Mouse (Mus musculus) embryo, embryonic 10.5 days (tissue): ENCODE data around the gene Pp2d1.
"Not testable (repeated sequence)": the region's sequence is repeated elsewhere in the genome, so short reads cannot be mapped to it uniquely, and the experiment has no call there.

Source experiments
- DNase-seq: peaks from one replicate; pipeline ENCODE4 v3.0.0-alpha.2; 2015; ENCODE audit warnings: low spot score

Gene Pp2d1

GRCm38 (mm10) chr17:53539351-53539750 lies at the start of gene Pp2d1:
Gene Pp2d1, minus strand, starts transcription at chr17:53539451.
- DNase-seq = not testable (repeated sequence)

DNA sequence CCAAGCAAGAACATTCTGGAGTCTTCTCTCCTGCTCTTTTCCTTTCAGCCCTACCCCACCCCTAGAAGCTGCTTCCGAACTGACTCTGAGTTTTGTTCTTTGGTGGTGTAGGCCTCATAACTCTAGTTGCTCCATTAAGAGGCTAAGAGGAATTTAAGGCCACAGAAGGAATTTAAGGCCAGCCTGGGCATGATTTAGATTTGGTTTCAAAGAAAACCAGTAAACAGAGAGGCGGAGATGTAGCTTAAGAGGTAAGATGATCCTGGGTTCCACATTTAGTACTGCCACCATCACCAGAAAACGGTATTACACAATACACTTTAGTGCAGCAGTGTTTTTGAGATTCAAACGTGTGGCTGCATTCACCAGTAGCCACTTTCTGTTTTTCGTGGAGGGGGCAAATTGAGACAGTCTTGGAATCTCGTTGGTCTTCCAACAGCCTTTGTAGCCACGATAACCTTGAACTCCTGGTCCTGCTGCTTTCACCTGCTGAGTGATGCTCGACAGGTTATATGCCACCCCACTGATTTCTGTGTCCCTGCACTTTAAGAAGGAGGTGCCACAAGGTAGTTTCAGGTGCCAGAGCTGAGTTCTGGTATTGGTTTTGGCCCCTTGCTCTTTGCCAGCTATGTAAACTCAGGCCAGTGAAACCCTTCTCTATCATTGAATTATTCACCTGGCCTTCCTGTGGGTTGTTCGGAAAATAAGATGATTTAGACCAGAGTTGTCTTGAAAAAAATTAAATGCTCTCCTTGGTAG lies 49.0 kb upstream of the Pp2d1 start:
- no peak for DNase-seq

- DNase-seq = no peak
Measured at GRCm38 (mm10) chr17:53587074-53587851, 48.0 kb upstream of the Pp2d1 start.

DNA sequence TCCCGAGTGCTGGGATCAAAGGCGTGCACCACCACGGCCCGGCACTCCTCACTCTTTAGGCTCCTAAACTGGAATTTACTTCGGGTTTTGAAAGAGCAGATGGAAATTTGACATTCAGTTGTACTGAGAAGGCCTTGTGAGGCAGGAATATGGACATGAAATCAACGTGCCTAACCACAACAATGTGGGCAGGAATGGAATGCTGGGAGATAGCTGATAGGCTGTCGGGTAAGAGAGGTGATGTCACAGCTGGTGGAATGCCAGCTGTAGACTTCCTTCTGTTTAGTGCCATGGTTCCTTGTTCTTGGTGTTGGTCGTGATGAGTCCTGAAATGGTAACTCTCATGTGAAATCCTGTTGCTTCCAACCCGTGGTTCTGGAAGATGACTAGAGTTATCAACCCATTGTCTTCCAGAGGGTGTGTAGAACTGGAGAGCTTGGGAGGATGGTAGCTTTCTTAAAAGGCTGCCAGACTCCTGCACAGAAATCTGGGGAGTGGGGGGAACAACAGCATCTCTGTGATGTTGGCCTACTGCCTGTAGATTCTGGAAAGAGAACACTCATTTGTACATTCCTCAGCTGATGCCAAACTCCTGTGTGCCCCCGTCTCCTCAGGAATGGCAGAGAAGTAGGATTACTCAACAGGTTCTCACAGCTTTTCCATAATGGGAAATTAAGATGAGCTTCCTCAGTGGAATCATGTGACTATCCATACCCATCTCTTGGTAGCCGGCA lies 44.8 kb upstream of the Pp2d1 start:
- no peak for DNase-seq

DNA sequence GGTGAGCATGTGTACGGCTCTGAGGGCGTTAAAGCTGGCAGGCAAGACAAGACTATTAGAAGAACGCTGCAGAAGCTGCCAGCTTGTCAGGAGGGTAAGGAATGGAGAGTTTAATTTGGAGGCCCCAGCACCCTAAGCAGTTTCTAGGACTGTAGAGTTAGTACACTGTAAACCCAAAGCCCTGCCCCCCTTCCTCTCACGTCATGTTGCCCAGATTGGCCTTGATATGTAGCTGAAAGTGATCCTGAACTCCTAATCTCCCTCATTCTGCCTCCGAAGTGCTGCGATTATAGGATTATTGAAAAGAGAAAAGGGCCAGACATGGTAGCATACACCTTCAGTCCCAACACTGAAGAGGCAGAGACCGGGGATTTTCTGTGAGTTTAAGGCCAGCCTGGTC lies 43.6 kb upstream of the Pp2d1 start:
- no peak for DNase-seq

DNA sequence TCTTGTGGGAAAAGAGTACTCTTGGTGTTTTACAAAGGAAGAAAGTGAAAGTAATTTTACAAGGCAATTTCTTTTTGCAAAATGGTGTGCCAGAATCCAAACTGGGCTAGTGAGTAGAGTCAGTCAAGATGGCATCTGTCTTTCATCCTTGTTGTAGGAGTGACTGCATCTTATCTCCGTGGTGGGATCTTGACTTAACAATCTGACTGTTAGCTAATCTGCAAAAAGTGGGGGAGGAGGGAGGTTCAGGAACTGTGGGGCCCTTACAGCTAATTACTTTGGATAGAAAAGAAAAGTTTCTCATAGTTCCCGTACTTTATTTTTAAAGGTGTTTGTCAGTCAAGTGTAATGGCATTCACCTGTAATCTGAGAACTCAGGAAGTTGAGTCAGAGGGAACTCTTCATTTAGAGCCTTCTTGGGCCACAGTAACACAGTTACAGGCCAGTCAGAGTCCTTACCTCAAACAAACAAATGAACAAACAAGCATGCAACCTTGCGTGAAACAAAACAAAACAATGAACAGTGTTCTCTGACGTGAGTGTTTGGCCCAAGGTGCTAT lies 42.9 kb upstream of the Pp2d1 start:
- no peak for DNase-seq

DNA sequence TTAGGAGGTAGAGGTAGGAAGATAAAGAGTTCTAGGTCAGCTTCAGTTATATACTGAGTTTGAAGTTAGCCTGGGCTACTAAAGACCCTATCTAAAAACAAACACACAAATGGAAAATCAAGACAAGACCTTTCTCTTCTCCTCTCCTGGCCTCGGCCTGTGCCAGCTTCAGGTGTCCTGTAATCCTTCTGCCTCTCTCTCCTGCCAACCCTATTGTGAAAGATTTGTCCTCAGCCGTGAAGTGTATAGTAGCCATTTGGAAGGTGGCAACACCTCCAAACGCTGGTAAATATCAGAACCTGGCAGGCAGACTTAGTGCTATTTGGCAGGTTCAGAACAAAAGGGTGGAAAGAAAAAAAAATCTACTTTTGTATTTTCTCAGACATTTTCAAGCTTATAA lies 41.0 kb upstream of the Pp2d1 start:
- DNase-seq = no peak

- no peak for DNase-seq
Measured at GRCm38 (mm10) chr17:53579612-53580011, 40.4 kb upstream of the Pp2d1 start.

GRCm38 (mm10) chr17:53578776-53579175 lies 39.5 kb upstream of the Pp2d1 start:
- DNase-seq = no peak

GRCm38 (mm10) chr17:53578249-53578648 lies 39.0 kb upstream of the Pp2d1 start:
- DNase-seq = no peak

GRCm38 (mm10) chr17:53577754-53578153 lies 38.5 kb upstream of the Pp2d1 start:
- DNase-seq = no peak

GRCm38 (mm10) chr17:53577151-53577550 lies 37.9 kb upstream of the Pp2d1 start:
- DNase-seq = no peak

GRCm38 (mm10) chr17:53573019-53573556 lies 33.8 kb upstream of the Pp2d1 start:
- no peak for DNase-seq

DNA sequence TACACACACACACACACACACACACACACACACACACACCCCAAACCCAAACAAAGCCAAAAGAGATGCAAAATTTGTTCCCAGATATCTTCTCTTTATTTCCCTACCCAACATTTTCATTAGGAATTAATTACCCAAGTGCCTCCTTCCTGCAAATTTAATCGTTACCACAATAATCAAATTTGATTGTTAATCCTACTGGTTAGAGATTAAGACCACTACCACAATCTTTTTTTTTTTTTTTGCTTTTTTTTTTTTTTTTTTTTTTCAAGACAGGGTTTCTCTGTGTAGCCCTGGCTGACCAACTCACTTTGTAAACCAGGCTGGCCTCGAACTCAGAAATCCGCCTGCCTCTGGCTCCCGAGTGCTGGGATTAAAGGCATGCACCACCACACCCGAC lies 31.7 kb upstream of the Pp2d1 start:
- DNase-seq = not testable (repeated sequence)

GRCm38 (mm10) chr17:53570361-53570875 lies 31.2 kb upstream of the Pp2d1 start:
- DNase-seq = no peak

- no peak for DNase-seq
Measured at GRCm38 (mm10) chr17:53569829-53570228, 30.6 kb upstream of the Pp2d1 start.

- DNase-seq = no peak
Measured at GRCm38 (mm10) chr17:53568734-53569386, 29.6 kb upstream of the Pp2d1 start.

DNA sequence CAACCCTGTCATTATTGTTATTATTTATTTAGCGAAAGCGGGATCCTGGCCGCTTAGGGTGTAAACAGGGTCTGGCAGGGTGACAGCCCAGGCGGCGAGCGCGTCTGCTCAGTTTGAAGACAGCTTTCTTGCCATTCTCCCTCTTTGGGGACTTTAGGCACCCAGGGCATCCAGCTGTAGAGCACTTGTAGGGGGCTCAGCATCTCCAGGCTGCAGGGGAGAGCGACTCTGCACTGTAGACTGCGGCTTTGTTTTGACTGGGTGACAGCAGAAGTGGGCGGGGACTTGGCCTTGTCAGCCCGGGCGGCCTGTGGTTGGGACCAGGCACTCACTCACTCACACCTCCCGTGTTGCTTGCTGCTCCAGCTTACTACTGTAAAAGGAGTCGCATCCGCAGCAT lies 28.9 kb upstream of the Pp2d1 start:
- DNase-seq = peak; percentile 86

GRCm38 (mm10) chr17:53567346-53568101 lies 28.3 kb upstream of the Pp2d1 start:
- DNase-seq = peak; percentile 60

DNA sequence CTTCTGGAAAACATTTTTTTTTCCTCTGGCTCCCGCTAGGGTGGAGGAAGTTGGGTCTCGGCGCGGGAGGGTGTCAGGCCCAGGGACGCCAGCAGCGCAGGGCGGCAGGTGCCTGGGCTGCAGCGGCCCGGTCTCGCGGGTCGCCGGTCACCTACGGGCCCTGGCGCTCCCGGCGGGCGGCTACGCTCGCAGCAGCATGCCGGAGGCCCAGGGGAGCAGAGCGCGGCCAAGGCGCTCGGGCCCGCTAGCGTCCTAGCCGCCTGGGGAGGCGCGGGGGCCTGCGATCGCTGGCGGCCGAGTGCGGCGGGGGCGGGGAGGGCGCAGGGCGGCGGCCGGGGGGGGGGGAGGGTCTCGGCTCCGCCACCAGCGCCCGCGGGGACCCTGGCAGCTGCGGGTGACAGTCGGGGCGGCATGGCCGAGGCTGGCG lies 27.7 kb upstream of the Pp2d1 start:
- peak; percentile 75 for DNase-seq
